Mouse (Mus musculus): ENCODE measurements around the gene Slc25a34.

DNA sequence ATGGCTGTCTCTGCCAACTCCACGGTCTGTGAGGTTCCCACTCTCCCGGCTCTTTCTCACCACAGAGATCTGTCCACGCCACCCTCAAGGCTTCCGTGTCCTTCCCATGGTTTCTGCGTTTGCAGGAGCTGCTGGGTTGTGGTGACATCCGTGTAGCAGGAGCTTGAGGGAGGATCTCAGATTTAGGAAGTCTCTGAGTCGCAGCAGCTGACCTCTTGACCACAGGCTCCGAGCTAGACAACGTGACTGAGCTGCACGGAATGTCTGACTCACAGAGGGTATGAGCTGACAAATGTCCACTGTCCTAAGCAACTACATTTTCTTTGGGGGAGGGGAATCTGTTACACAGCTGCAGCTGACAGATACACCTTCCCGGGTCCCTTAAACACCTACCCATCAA is 17.8 kb downstream of the Slc25a34 start, which contains the start of gene Fblim1:
- TF ChIP-seq CTCF (conservative IDR thresholded peaks at IDR 0.05; ENCODE audit: low read length), result no peak
- no peak for TF ChIP-seq NANOG (IDR thresholded peaks at IDR 0.05; ENCODE audit: borderline replicate concordance, low read length)

Measured in E14TG2a.4 (cell line).